Mouse (Mus musculus): Measurements from ENCODE around the gene Mroh2a.

Mroh2a gene

GRCm38 (mm10) chr1:88276524-88277097 lies 49.8 kb downstream of the Mroh2a start:
- no peak for DNase-seq (ENCODE audit: low spot score)

GRCm38 (mm10) chr1:88277098-88277817 lies 50.5 kb downstream of the Mroh2a start, which contains the start of the genes Hjurp and Trpm8:
Gene Hjurp, minus strand, starts transcription at chr1:88277633.
Gene Trpm8, plus strand, starts transcription at chr1:88277661.
- peak; percentile 100 for DNase-seq (ENCODE audit: low spot score)

- no peak for DNase-seq (ENCODE audit: low spot score)
These were observed 51.2 kb downstream of the Mroh2a start for GRCm38 (mm10) chr1:88277818-88278511.

- no peak for DNase-seq (ENCODE audit: low spot score)
These were observed 52.6 kb downstream of the Mroh2a start for GRCm38 (mm10) chr1:88279111-88280005.

- DNase-seq (ENCODE audit: low spot score), result no peak
These were observed 53.4 kb downstream of the Mroh2a start for GRCm38 (mm10) chr1:88280006-88280690.

- no peak for DNase-seq (ENCODE audit: low spot score)
These were observed 55.5 kb downstream of the Mroh2a start for GRCm38 (mm10) chr1:88282301-88282700.

- no peak for DNase-seq (ENCODE audit: low spot score)
These were observed 56.8 kb downstream of the Mroh2a start for GRCm38 (mm10) chr1:88283376-88284227.

GRCm38 (mm10) chr1:88284228-88284945 lies 57.6 kb downstream of the Mroh2a start:
- no peak for DNase-seq (ENCODE audit: low spot score)

- DNase-seq (ENCODE audit: low spot score), result no peak
These were observed 58.1 kb downstream of the Mroh2a start for GRCm38 (mm10) chr1:88284946-88285320.

GRCm38 (mm10) chr1:88285652-88286051 lies 58.9 kb downstream of the Mroh2a start:
- no peak for DNase-seq (ENCODE audit: low spot score)

GRCm38 (mm10) chr1:88286136-88286845 lies 59.5 kb downstream of the Mroh2a start:
- no peak for DNase-seq (ENCODE audit: low spot score)

GRCm38 (mm10) chr1:88286887-88287696 lies 60.3 kb downstream of the Mroh2a start:
- DNase-seq (ENCODE audit: low spot score), result no peak

- DNase-seq (ENCODE audit: low spot score), result no peak
These were observed 60.9 kb downstream of the Mroh2a start for GRCm38 (mm10) chr1:88287697-88287980.

GRCm38 (mm10) chr1:88288056-88288788 lies 61.4 kb downstream of the Mroh2a start:
- DNase-seq (ENCODE audit: low spot score), result no peak

GRCm38 (mm10) chr1:88288789-88289127 lies 62.0 kb downstream of the Mroh2a start:
- DNase-seq (ENCODE audit: low spot score), result no peak

- DNase-seq (ENCODE audit: low spot score), result no peak
These were observed 62.4 kb downstream of the Mroh2a start for GRCm38 (mm10) chr1:88289152-88289551.

- no peak for DNase-seq (ENCODE audit: low spot score)
These were observed 63.1 kb downstream of the Mroh2a start for GRCm38 (mm10) chr1:88289917-88290316.

- DNase-seq (ENCODE audit: low spot score), result no peak
These were observed 63.7 kb downstream of the Mroh2a start for GRCm38 (mm10) chr1:88290511-88290910.
